Mouse (Mus musculus): ENCODE data around the gene Zscan18.
"Not testable (repeated sequence)": the region's sequence is repeated elsewhere in the genome, so short reads cannot be mapped to it uniquely, and the experiment has no call there.

The Zscan18 gene

DNA sequence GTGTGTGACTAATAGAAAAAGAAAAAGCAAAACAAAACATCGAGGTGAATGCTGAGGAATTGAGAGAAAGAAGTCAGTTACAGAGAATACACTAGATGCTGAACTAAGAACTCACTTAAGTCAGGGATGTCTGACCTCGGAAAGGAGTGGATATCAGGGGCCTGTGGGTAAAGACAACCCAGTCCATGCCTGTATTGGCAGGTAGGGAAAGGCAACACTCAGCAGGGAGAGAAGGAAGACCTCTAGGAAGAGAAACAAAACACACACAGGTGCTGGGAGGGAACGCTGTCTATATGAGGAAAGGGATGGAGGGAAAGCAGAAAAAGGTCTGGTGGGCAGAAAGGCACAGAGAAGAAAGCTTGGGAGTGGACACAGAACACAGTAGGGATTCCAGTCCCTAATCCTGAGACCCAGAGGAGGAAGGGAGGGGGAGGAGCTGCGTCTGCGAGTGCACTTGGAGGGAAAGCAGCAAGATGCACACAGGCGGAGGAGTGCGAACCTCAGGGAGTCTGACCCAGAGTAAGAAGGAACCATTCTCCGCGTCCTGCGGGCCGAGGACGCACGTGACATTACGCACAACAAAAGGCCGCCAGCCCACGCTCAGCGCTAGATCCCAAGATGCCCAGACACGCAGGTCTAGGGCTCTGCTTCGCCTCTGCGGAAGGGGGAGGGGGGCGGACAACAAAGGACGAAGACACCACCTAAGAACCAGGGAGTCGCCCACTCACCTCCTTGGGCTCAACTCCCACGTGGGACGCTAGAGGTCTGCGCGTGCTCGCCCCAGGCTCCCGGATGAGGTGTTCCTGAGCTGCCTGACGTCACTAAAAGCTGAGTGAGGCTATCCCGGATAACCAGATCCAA is at the start of gene Zscan18:
TSS of gene Zscan18 (minus strand) at position 770 of the 861 bp plus-strand sequence.
- peak; percentile 44 for DNase-seq

DNA sequence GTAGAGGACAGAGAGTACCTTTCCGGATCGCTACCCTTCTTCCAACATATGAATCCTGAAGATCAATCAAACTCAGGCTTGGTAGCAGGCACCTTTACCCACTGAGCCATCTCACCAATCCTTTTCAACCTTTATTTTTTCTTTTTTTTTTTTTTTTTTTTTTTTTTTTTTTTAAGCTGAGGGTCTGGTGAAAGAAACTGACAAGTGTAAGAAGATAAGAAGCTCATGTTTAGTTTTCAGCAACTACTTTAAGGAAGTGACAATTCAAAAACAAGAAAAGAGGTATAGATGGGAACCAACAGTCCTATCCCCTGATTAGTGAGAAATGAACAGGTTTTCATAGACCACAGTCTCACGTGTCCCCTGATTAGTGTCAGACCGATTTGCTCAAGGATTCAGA is 32.3 kb upstream of the Zscan18 start:
- DNase-seq: no peak

DNA sequence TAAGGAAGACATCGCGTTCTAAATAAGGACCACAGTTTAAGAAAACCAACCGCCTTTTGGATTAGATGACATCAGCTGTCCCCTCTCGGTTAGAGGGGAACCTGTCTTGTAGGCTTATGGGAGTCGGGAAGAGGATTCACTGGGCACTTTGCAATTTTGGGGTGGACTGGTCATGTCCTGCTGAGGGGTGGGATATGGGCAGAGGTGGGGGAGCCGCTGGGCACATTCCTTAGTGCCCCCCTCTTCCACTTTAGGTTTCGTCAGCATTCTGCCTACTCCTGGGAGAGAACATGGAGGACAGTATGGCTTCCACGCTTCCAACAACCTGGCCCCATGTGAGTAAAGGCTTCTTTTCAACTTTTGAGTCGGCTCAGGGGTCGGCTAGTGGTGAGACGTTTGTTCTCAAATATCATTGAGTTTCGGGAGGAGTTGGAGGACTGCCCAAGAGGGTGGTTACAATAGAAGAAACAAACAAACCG is 31.8 kb upstream of the Zscan18 start:
- no peak for DNase-seq

DNA sequence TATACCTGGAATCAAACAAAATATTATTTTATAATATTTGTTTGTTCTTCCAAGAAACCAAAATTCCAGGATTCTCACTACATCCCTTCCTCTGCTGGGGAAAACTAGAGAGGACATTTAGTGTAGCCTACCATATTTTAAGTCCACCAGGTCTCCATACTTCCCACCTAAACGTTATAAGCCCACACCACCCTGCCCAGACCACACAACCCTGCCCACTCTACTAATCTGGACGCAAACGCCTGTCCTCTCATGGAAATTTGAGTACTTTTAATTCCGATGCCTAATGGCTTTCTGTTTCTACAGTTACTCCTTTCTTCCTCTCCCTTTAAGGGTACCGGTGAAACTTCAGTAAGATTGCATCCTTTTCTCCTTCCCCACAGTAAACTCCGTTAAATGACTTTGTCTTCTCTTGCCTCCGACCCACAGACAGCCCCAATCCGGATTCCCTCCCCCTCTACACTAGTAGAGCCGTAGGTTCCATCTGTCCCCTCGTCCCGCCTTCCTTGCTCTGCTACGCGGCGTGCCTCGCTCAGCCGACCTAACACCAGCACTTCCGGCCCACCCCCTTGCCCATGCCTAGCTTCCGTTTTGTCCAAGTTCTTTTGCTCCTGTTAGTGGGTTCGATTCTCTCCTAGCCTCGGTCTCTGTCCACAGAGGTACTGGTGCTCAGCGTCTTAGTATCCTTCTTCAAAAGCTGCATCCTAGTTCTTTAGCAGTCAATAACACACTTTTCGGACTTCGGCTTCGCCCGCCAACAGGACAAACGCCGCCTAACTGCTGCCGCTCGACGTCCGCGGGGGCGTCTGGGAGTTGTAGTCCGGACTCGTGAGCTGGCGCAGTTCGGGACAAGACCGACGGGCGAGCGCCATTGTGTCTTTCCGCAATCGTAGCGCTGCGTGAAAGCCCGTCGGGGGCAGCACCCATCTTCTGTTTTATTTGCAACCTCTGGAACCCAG is 31.0 kb upstream of the Zscan18 start, which contains the start of gene Zfp110:
TSS of gene Zfp110 (plus strand) at position 600 of the 959 bp plus-strand sequence.
- DNase-seq: peak; percentile 94

DNA sequence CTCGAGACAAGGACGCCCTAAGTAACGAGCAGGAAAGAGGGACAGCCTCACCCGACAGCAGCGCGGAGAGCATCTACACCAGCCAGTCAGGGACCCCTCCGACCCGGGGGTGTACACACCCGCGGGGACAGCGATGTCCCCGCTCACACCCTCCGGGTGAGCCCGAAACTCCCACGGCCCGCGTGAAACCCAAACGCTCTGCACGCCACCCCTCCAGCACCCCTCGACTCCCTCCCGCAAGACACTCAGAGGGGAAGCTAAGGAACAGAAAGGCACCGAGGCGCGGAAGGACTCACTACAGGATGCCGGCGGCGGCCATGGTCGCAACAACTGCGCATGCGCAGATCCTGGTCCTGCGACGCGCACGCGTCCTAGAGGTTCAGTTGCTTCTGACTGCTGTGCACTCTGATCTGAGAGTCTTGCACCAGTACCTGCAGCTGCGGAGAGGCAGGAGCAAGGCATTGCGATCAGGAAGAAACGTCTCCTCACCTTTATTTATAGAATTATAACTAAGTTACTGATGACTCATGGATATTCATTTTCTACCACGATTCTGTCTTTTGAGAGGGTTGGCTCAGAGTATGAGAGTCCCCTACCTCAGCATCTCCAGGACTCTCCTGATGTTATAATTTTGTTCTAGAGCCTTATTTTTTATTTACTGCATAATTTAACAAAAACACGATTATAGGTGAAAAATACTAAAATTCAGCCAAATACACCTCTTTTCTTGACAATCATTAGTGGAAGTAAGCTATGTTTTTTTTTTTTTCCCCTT is 15.3 kb upstream of the Zscan18 start, which contains the start of gene Zfp329:
TSS of gene Zfp329 (minus strand) at position 338 of the 775 bp plus-strand sequence.
- DNase-seq: peak; percentile 91

DNA sequence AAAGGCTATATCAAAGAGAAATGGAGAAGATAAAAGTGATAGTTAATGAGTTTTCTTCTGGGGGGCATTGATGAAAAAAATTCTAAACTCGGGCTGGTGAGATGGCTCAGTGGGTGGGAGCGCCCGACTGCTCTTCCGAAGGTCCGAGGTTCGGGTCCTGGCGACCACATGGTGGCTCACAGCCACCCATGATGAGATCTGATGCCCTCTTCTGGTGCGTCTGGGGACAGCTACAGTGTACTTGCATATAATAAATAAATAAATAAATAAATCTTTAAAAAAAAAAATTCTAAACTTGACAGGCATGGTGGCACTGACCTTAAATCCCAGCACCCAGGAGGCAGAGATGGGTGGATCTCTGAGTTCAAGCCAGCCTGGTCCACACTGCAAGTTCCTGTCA is 12.1 kb upstream of the Zscan18 start:
- DNase-seq: no peak

DNA sequence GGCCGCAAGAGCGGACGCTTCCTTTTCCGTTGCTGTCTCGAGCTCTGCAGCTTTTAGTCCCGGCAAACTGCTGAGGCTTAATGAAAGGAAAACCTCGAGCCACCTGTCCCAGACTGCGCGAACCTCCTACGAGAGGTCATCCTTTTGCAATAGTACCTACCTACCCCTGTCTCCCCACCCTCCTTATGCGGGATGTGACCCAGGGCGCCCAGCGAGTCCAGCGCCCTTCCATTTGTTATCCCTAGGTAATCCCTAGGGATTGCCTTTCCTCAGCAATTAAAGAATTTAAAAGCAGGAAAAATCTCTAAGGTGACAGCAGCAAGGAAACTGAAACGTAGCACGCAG is 264 bp upstream of the Zscan18 start:
- DNase-seq: no peak

DNA sequence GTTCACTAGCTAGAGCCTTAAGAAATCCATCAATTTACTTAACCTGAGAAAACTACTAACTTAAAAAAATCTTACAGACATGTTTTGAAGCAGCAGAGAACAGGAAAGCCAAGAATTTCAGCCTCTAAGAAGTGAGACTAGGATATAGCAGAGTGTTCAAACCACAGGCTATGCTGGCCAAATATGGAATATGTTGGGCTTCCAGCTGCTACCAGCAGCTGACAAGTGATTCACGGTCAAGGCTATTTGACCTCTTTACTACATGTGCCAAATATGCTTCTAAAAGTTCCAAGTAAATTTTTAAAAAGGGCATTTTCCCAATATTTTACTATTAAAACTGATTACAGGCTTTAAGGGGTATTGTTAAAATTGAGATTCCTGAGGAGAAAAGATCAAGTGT is 3.9 kb downstream of the Zscan18 start:
- no peak for DNase-seq

DNA sequence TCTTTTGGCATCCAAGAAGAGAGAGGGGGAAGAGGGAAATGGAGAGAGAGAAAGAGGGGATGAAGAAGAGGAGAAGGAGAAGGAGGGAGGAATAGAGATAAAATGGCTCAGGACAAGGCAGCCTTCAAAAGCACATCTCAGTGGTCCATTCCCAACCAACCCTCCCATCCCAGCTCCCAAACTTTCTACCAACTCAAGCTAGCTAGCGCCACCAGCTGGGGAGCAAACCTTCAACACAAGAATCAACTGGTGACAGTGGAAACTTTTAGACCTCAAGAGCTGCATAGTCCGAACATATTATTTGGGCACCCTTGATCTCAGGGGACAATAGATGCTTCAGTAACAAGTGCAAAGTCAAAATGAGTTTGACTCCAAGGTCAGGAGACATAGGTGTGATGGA is 5.5 kb downstream of the Zscan18 start:
- DNase-seq: no peak

DNA sequence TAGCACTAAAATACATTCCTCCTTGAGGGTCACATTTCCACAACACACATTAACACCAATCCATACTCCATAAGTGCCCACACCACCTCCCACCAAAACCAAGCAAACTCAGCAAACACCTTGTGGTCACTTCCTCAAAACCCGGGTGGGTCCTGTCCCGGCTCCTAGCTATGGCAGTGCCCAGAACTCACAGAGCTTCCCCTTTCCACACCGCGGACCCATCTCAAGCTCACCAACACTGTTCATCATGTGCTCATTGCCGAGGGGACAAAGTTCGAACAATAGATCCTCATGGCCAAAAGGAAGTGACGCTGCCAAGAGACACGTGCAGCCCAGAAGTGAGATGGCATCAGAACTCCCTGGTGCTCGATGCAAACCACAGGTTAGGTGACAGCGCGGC is 10.8 kb downstream of the Zscan18 start:
- not testable (repeated sequence) for DNase-seq

DNA sequence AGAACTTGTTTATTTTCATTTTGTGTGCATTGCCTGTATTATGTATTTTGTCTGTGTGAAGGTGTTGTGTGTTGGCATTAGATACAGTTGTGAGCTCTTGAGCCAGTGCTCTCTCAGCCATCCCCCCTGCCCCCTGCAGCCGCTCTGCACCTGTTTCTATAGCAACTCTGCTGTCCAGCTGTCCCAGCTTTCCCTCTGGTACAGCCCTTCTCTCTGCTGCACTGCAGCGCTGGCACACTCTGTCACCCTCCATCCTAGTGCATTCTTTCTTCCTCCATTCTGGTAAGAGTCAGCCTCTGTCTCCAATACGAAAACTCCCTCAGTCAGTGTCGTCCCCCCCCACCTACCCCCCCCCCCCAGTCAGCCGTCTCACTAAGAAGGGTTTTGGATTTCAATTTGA is 15.4 kb downstream of the Zscan18 start:
- DNase-seq: no peak

DNA sequence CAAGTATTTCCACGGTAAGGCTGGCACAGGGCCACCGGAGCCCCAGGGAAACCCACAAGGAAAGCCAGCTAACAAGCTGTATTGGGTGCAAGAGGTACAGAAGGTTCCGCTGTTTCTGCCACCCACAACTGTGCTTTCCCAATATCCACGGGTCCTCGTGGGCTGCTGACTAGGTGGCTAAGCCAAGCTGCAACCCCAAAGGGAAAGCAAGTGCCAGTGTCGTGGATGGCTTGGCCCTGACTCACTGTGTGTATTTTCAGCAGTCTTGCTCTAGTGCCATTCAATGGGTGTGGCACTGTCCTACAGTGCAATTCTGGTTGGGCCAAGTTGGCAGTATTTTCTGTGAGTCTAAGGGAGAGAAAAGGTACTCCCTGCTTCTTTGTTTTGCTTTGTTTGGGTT is 16.1 kb downstream of the Zscan18 start:
- DNase-seq: no peak

DNA sequence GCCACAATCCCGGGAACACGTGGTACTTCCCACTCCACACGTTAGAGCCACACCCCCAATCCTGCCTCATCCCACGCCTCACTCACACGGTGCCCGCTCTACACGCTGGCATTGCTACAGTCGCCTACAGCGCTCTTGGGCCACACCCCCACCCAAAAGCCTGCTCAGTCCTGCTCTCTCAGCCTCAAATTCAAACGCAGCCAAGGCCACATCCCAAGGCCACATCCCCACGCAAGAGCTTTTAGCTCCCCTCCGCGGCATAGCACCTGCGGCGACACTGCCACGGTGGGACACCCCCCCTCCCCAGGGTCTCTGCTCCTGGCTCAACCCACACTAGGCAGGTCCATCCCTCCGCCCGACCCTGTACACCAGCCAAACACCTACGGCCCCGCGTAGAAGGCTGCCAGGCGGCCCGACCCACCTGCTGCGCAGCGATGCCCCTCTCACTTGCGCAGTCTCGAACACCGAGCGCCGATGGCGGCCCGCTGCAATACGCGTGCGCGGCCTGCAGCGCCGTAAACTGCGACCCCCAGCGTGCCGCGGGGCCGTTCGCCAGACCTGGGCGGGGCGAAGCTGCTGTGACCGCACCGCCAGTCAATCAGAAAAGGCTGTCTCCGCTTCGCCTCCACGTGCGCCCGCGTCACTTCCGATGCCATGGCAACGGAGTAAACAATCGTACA is 23.1 kb downstream of the Zscan18 start:
- peak; percentile 42 for DNase-seq

DNA sequence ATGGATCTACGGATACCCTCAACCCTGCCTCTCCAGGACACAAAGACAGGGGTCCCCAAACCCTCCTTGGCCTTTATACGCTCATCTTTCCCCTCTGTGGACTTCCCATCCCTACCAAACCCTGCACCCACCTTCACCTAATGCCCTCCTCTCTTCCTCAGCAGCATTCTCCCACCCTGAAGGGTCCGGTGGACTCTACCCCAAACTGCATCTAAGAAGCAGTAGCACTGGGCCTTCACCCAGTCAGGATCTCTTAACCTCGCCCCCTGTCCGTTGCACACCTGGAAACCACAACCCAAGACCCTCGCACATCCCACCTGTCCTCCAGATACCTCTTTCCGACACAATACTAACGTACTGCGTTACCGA is 23.7 kb downstream of the Zscan18 start:
- no peak for DNase-seq

DNA sequence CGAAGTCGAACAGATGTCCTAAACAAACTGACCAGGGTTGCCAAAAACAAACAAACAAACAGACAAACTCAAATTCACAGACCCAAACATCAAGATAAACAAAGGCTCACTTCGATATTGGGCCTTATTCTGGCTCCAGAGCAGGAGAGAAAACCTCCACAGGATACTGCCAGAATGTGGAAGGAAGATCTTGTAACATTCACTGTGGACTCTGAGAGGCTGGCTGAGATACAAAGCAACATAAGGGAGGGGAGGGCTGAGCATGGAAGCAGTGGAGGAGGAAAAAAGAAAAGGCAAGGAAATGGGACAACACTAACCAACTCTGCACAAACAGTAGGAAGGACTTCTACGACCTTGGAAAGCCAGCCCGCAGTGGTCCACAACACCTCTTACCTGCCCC is 24.3 kb downstream of the Zscan18 start:
- no peak for DNase-seq

DNA sequence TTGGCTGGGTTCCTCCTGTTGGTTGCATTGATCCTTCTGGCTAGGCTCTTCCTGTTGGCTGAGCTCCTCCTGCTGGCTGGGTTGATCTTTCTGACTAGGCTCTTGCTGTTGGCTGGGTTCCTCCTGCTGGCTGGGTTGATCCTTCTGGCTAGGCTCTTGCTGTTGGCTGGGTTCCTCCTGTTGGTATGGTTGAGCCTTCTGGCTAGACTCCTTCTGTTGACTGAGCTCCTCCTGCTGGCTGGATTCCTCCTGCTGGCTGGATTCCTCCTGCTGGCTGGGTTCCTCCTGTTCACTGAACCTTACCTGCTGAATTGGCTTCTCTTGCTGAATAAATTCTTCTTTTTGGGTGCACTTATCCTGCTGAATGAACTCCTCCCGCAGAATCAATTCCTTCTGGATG is 28.8 kb downstream of the Zscan18 start:
- peak; percentile 75 for DNase-seq

DNA sequence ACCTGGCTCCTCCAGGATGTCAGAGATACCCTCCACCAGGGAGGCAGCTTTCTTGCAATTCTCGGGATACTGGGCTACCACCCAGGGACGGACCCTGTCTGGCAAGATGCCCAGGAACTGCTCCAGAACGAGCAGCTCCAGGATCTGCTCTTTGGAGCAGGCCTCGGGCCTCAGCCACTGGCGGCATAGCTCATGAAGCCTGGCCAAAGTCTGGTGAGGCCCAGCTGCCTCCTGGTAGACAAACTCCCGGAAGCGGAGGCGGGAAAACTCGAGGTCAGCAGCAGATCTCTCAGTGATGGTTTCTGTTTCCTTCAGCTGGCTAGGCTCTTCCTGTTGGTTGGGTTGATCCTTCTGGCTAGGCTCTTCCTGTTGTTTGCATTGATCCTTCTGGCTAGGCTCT is 29.3 kb downstream of the Zscan18 start:
- DNase-seq: no peak

DNA sequence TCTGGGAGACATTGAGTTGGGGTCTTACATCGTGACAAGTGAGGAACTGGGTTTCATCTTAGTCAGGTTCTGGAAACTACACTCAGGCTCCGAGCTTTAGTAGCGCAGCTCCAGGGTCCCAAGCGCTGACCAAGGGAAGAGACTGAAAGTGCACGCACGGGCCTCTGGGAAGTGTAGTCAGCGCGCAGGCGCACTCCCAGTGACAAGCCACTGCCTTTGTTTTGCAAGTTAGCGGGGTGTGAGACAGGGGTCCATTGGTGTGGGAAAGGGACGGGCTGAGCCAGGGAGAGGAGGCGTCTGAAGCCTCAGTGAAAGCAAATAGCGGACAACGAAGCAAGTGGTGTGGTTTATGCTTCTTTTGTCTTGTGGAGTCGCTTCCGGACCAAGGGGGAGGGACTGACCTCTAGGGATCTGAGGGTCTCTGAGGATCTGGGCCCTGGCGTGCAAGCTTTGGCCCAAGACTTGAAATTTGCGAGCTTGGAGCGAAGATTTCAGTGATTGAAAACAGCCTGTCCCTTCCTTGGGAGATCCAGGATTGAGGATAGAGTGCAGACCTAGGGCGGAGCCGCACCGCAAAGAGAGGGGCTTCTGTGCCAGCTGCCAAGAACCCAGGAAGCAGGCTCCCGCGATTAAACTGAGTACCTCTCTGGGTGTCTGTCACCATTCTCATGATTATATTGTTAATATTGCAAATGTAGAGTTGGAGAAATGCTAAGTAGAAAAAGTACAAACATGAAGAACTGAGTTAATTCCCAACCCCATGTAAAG is 53.8 kb downstream of the Zscan18 start:
- no peak for DNase-seq

DNA sequence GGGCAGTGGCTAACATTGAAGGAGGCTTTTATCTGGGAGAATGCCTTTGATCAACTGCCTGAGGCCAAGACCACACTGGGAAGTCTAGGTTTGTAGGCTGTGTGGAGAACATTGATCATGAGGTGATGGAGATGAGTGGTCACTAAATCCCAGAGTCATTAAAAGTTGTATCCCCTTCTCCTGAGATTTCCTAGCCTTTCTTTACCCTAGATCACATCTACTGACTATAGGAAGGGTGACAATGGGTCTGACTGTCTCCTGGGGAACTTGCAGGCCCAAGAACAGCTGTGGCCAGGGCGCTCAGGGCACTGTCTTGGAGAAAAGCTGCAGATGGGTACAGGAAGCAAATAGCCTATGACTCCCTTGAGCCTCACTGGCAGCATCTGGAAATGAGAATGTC is 68.5 kb downstream of the Zscan18 start, which contains the start of gene Vmn2r56:
TSS of gene Vmn2r56 (minus strand) at position 101 of the 400 bp plus-strand sequence.
- DNase-seq: no peak
